Mouse (Mus musculus): ENCODE measurements around the gene Cdc42ep2. TPM values are rescaled to one million over a fixed set of nuclear protein-coding genes. Genes with fewer than 3 reads are reported as not detected.
A peak's percentile ranks its signal among the peaks of the same experiment; 100 is the strongest.

The Cdc42ep2 gene
- total RNA-seq, 2 experiments from 2014 or later: 11.4 TPM

DNA sequence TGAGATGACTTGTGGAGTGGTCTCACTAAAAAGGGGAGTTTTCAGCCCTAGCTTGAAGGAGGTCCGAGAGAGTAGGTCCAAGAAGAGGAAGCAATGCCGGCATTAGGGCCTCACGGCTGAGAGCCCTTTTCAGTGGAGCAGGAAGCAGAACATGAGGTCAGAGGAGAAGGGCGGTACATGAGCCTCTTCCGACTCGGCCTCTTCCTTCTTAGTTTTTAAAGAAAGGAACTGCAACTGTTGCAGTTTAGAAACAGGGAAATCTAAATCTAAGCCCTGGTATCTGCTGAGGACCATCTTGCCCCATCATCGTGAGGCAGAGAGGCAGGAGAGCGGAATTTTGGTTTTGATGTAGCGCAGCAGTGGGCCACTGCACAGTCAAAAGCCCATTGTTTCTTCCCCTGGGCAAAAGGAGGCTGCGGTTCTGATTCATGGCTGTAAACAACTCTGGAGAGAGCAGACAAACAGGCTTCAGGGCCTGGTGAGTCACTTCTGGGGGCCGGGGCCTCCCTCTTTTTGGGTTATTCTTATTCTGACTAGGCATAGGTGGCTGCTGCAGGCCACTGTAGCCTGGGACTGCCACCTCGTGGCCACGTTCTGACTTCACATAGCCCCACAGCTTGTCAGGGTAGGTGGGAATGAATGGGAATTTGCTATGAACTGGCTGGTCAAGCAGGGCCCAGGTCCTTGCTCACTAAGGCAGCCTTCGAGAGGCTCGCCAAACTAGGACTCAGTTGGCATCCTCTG lies 46.8 kb downstream of the Cdc42ep2 start, which contains the start of gene Slc25a45:
Slc25a45 (plus strand) TSS at position 191 of the 744 bp plus-strand sequence.
- DNase-seq (ENCODE audit: low spot score in 2 of 2): peak; percentile 48 to 64

DNA sequence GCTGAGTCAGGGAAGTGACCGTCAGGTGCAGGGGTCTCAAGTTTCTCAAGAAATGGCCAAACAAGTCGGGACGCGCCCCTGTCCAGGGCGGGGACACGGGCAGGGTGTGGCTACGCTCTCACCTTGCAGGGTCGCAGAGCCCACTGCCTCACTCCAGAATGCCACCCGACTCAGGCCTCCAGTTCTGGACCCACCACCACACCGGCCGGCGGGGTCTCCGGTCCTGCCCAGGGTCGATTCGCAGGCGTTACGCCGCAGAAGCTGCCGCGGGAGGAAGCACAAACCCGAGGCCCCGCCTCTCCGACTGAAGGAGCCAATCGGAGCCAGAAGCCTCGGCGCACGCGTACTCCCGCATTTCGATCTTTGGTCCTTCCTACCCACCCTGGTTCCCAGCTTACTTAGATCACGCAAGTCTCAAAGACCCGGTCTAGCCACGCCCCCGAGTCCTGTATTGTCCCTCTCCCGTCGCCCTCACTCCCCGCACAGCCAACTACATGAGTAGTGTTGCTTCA lies 49.6 kb downstream of the Cdc42ep2 start, which contains the start of gene Frmd8:
Frmd8 (minus strand) TSS at position 306 of the 512 bp plus-strand sequence.
- DNase-seq (ENCODE audit: low spot score in 2 of 2): peak; percentile 74 to 80

DNA sequence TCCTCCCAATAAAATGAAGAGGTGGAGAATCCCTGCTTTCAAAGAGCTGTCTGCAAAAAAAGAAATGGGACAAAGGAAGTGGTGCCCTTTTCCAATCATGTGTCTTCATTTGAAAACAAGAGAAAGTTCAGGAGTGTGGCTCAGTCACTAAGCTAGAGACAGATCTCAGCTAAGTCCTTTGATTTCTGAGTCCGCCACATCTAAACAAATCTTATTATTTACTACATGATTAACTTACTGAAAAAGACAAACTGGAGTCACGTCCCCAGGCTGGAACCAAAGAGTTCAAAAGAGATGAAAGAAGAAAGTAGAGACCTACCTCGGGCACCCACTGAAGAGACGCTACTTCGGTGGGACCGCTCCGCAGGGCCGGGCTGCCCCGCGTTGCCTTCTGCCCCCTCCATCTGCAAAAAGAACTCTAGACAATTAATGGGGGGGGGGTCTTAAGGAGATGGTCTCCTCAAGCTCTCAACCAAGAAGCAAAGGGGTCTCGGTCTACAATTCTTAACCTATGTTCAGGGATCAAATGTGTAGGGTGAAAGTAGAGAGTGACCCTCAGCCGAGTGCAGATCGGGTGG lies 50.1 kb downstream of the Cdc42ep2 start:
- no peak for DNase-seq (ENCODE audit: low spot score in 2 of 2)

DNA sequence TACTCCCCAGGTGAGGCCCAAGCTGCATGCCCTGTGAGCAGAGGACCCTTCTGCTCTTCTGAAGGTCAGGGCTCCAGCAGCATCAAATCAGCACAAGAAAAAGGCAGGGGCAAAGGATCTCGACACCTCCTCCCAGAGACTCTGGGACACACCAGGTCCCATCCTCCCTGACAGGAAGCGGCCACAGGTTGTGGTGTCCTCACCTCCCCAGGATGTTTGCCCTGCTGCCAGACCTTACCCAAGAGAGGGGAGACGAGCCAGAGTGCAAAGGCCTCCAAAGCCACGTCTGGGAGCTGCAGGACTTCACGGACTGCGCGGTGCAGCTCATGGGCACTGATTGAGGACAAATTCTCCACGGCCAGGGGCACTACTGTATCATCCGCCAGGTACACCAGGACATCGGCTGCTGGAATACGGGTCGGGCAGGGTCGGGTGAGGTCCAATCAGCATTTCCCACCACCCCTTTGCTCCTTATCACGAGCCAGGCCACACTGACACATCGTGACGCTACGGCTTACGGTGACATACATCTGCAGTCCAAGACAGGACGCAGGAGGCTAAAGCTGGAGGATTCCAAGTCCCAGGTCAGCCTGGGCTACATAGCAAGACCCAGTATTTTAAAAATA lies 51.6 kb downstream of the Cdc42ep2 start:
- DNase-seq (ENCODE audit: low spot score in 2 of 2): no peak

DNA sequence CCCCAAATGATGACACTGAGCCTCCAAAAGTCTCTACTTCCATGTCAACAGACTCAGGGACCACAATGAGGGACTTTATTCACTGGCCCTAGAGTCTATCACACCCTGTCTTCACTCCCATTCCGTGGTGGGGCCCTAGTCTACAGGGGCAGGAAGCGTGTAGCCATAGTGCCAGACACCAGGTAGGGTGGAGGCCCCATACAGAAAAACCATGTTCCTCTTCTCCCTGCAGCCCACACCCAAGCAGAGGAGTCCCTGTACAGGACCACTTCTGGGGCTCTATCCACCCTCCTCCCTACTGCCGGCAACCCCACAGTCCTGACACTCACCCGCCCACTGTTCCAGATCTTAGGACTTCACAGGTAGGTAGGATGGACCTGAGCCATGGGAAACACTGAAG lies 52.1 kb downstream of the Cdc42ep2 start:
- DNase-seq (ENCODE audit: low spot score in 2 of 2): no peak

DNA sequence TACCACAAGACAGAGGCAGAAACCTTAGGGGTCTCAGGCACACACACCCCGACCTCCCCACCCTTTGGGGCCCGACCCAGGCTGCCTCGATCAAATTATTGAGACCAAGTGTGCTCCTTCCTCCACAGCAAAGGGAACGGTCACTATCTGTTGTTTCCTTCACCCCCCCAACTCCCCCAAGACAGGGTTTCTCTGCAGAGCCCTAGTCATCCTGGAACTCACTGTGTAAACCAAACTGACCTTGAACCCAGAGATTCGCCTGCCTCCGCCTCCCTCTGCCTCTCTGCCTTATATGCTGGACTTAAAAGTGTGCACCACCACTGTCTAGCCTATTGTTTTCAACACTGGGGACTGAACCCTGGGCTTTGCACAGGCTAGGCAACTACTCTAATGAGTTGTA lies 52.9 kb downstream of the Cdc42ep2 start:
- no peak for DNase-seq (ENCODE audit: low spot score in 2 of 2)

DNA sequence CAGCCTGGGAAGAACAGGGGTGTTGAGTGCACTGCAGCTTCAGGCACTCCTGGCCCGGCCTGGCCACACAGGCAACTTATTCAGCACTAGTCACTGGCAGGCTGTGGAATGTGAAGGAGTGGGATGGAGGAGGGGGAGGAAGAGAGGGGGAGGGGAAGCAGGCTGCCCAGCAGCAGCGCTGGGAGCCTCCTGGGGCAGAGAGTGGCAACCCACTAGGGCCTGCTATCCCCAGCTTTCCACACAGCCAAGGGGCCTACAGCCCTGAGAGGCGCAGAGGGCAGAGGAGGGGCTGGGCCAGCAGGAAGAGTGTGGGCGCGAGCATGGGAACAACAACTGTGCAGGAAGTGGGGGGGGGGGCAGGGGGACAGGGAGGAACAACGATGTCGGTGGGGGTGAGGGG lies 53.3 kb downstream of the Cdc42ep2 start:
- no peak for DNase-seq (ENCODE audit: low spot score in 2 of 2)

DNA sequence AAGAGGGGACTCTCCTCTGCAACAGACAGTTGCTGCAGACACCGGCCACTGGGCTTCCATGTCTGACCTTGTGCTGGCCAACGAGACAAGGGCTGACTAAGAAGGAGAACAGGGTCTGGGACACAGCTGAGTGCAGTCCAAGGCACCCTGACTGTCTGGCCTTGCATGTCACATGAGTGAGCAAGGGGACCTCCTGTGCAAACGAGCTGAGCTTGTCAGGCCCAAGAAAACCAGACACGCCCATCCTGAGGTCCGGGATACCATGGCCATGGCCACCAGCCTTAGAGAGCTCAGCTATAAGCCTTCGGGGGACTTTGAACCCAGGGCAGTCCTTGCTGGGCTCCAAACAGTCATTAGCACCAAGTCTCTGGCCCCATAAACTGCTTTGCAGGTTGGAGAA lies 56.5 kb downstream of the Cdc42ep2 start:
- no peak for DNase-seq (ENCODE audit: low spot score in 2 of 2)

Other genes with a start within 250 kb of the Cdc42ep2 start
- gene Map3k11, start 236.1 kb downstream of the Cdc42ep2 start, total RNA-seq (2021): 10 to 100 TPM; 56.9 to 57.4 TPM
- gene Pcnx3, start 235.9 kb downstream of the Cdc42ep2 start, total RNA-seq (2021): 100 to 1,000 TPM; 117 to 123 TPM
- not detected for gene Kcnk7, start 220.4 kb downstream of the Cdc42ep2 start, total RNA-seq (2021)
- gene Ehbp1l1, start 198.5 kb downstream of the Cdc42ep2 start, total RNA-seq (2021): 10 to 100 TPM; 34.9 to 35.6 TPM
- 10 to 100 TPM; 63.5 to 67.5 TPM for gene Fam89b, start 195.2 kb downstream of the Cdc42ep2 start, total RNA-seq (2021)
- 100 to 1,000 TPM; 277 to 287 TPM for gene Ltbp3, start 183.9 kb downstream of the Cdc42ep2 start, total RNA-seq (2021)
- 100 to 1,000 TPM; 105 to 110 TPM for gene Scyl1, start 153.4 kb downstream of the Cdc42ep2 start, total RNA-seq (2021)
- gene Frmd8, start 49.5 kb downstream of the Cdc42ep2 start, total RNA-seq (2021): 10 to 100 TPM; 42.4 to 45.9 TPM
- gene Slc25a45, start 47.0 kb downstream of the Cdc42ep2 start, total RNA-seq (2021): 10 to 100 TPM; 25.9 to 26.3 TPM
- gene Tigd3, start 30.7 kb downstream of the Cdc42ep2 start, total RNA-seq (2021): 1 to 10 TPM; 3.1 TPM
- 100 to 1,000 TPM; 158 to 169 TPM for gene Dpf2, start 11.8 kb downstream of the Cdc42ep2 start, total RNA-seq (2021)
- 10 to 100 TPM; 35.0 to 37.9 TPM for gene Pola2, start 39.4 kb upstream of the Cdc42ep2 start, total RNA-seq (2021)
- not detected for gene Slc22a20, start 61.3 kb upstream of the Cdc42ep2 start, total RNA-seq (2021)
- 10 to 100 TPM; 28.5 to 43.9 TPM for gene Capn1, start 91.1 kb upstream of the Cdc42ep2 start, total RNA-seq (2021)
- 10 to 100 TPM; 45.8 to 48.1 TPM for gene Syvn1, start 121.8 kb upstream of the Cdc42ep2 start, total RNA-seq (2021)
- gene Mrpl49, start 133.0 kb upstream of the Cdc42ep2 start, total RNA-seq (2021): 10 to 100 TPM; 55.6 to 63.5 TPM
- gene Fau, start 133.0 kb upstream of the Cdc42ep2 start, total RNA-seq (2021): 1,000 to 10,000 TPM; 1,446 to 1,549 TPM
- 10 to 100 TPM; 28.0 to 31.0 TPM for gene Znhit2, start 136.4 kb upstream of the Cdc42ep2 start, total RNA-seq (2021)
- 10 to 100 TPM; 17.0 to 25.1 TPM for gene Tm7sf2, start 143.6 kb upstream of the Cdc42ep2 start, total RNA-seq (2021)
- gene Vps51, start 152.4 kb upstream of the Cdc42ep2 start, total RNA-seq (2021): 10 to 100 TPM; 80.2 to 83.4 TPM
- not detected for gene Tmem262, start 155.2 kb upstream of the Cdc42ep2 start, total RNA-seq (2021)
- under 1 TPM in 1 of 2 experiments, not detected in 1; 0.95 TPM for gene Gm28374, start 157.4 kb upstream of the Cdc42ep2 start, total RNA-seq (2021)
- 10 to 100 TPM; 49.6 to 52.9 TPM for gene Zfpl1, start 160.1 kb upstream of the Cdc42ep2 start, total RNA-seq (2021)
- 10 to 100 TPM; 12.4 to 13.7 TPM for gene Cdca5, start 160.2 kb upstream of the Cdc42ep2 start, total RNA-seq (2021)
- under 1 TPM; 0.62 to 0.98 TPM for gene AC131692.1, start 169.6 kb upstream of the Cdc42ep2 start, total RNA-seq (2021)
- gene Naaladl1, start 181.0 kb upstream of the Cdc42ep2 start, total RNA-seq (2021): 1 to 10 TPM in 1 of 2 experiments, under 1 TPM in 1; 0.73 to 1.1 TPM
- 10 to 100 TPM; 18.6 TPM for gene Sac3d1, start 193.8 kb upstream of the Cdc42ep2 start, total RNA-seq (2021)
- gene Snx15, start 203.5 kb upstream of the Cdc42ep2 start, total RNA-seq (2021): 10 to 100 TPM; 27.1 to 27.7 TPM
- 1 to 10 TPM in 1 of 2 experiments, under 1 TPM in 1; 0.81 to 2.0 TPM for gene Batf2, start 216.2 kb upstream of the Cdc42ep2 start, total RNA-seq (2021)
- 10 to 100 TPM; 64.2 to 65.1 TPM for gene Arl2, start 216.7 kb upstream of the Cdc42ep2 start, total RNA-seq (2021)

Measured in adrenal gland, postnatal 4 days (tissue).